Mouse (Mus musculus) hindbrain, embryonic 14.5 days (tissue): ENCODE measurements at regions not wholly inside any gene's neighbourhood (a gene's known extent, or its start where the extent isn't known, plus 50 kb on each side); places are given as distances from the start of the nearest gene placed in this dataset.

Experiments
- ATAC-seq: fragments of 200-750 bp; cut with Nextera tagmentation; 2 replicates; pipeline ENCODE4 v1.8.0; 2017; ENCODE audit warnings: moderate number of reproducible peaks, mild to moderate bottlenecking, moderate TSS enrichment, moderate library complexity; ENCODE audit not compliant: low FRiP score
- DNase-seq: peaks from one replicate; pipeline ENCODE4 v3.0.0-alpha.2; 2015; ENCODE audit warnings: low spot score
- H3K27ac ChIP-seq: fragments of 300-500 bp; sonication (generic); 2 replicates; pipeline ENCODE4 v1.5.1; 2014; ENCODE audit warnings: mild to moderate bottlenecking, moderate library complexity
- H3K27me3 ChIP-seq: fragments of 300-500 bp; sonication (generic); 2 replicates; pipeline ENCODE4 v1.6.1; 2014; ENCODE audit warnings: mild to moderate bottlenecking, low read length, mixed read lengths; ENCODE audit not compliant: control insufficient read depth, insufficient read depth
- H3K36me3 ChIP-seq: fragments of 300-500 bp; sonication (generic); replicated peaks from 2 replicates; pipeline ENCODE4 v1.6.1; 2014; ENCODE audit not compliant: control insufficient read depth, insufficient read depth
- H3K4me1 ChIP-seq: fragments of 300-500 bp; sonication (generic); replicated peaks from 2 replicates; pipeline ENCODE4 v1.6.1; 2014; ENCODE audit warnings: antibody characterized with exemption, low read length, mixed read lengths; ENCODE audit not compliant: control insufficient read depth, insufficient read depth
- H3K4me2 ChIP-seq: fragments of 300-500 bp; sonication (generic); replicated peaks from 2 replicates; pipeline ENCODE4 v1.6.1; 2014; ENCODE audit warnings: mild to moderate bottlenecking, moderate library complexity
- H3K4me3 ChIP-seq: fragments of 300-500 bp; sonication (generic); replicated peaks from 2 replicates; pipeline ENCODE4 v1.5.1; 2014; ENCODE audit warnings: mild to moderate bottlenecking, low read length
- H3K9ac ChIP-seq: fragments of 300-500 bp; sonication (generic); 2 replicates; pipeline ENCODE4 v1.6.1; 2014
- H3K9me3 ChIP-seq: fragments of 300-500 bp; sonication (generic); 2 replicates; pipeline ENCODE4 v1.6.1; 2016; ENCODE audit warnings: low read length; ENCODE audit not compliant: control insufficient read depth
- WGBS: fragments of 180-500 bp; shearing (Covaris S2); extraction: QIAGEN DNeasy Blood & Tissue Kit; methylation state at CpG from one replicate; pipeline ENCODE4 v1.1.7; 2014; 5-methylcytosine and 5-hydroxymethylcytosine counted together

DNA sequence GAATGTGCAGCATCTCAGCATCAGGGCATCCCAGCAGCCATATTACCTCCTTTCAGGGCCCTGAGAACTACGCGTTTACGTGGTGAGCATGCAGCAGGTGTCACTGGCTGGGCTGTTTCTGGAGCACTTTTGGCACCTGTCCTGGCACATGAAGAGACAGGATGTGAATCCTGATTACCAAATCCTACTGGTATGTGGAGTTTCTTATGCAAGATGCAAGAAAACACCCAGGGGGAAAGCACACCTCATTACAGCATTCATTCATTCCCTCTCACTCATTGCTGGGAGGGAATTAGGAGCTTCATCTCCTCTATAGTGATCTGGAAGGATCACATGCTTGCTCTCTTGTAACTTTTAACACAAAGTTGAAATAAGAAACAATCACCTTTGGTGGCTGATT lies 167.7 kb upstream of the Gypa start:
- Histone ChIP-seq H3K4me1 (no peaks in the 10 kb centered on the region), H3K9ac (no peak overlapping the region), H3K4me3 (no peak overlapping the region), H3K27ac (no peak overlapping the region), H3K27me3 (no peaks in the 10 kb centered on the region), H3K9me3 (no peaks in the 10 kb centered on the region), H3K4me2 (no peak overlapping the region), H3K36me3 (no peaks in the 10 kb centered on the region)
- WGBS = 94% methylated on average over 3 of the region's 3 CpGs
- ATAC-seq = no peak
- DNase-seq = no peak

DNA sequence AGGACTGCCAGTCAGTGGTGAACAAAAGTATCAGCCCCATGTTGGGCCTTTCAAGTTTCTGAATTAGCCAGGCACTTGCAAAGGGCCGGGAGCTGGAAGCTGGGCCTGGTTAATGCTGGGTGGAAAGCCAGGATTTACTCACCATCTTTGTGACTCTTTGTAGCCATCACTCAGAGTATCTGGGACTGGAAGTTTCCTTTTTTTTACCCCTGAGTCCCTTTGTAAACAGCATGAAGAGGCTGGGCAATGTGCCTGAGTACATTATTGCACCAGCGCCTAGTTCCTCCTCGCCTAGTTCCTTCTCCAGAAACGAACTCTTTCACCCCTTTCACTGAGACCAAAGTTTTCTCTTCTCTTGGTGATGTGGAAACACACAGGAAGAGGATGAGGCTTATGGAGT lies 168.4 kb upstream of the Gypa start:
- H3K9ac ChIP-seq = no peak overlapping the region
- 70% methylated on average over 4 of the region's 4 CpGs for WGBS
- no peaks in the 10 kb centered on the region for H3K4me1 ChIP-seq
- H3K36me3 ChIP-seq = no peaks in the 10 kb centered on the region
- H3K4me2 ChIP-seq = no peak overlapping the region
- H3K27ac ChIP-seq = no peak overlapping the region
- no peaks in the 10 kb centered on the region for H3K27me3 ChIP-seq
- ATAC-seq (no peak), DNase-seq (no peak)
- no peak overlapping the region for H3K4me3 ChIP-seq
- H3K9me3 ChIP-seq = no peaks in the 10 kb centered on the region

- Histone ChIP-seq H3K4me1 (peaks cover 26% of the 10 kb centered on the region), H3K36me3 (no peaks in the 10 kb centered on the region), H3K9ac (0 out of 2 replicates have a peak overlapping the region, but pooled peaks have one; percentile 28), H3K27me3 (0 out of 2 replicates have a peak, but pooled peaks cover 4% of the 10 kb centered on the region), H3K9me3 (no peaks in the 10 kb centered on the region), H3K27ac (peak overlapping the region; percentile 52), H3K4me2 (no peak overlapping the region), H3K4me3 (no peak overlapping the region)
- ATAC-seq (0 out of 2 replicates have a peak, but pooled peaks have one; percentile 19), DNase-seq (no peak)
- WGBS = 51% methylated on average over 6 of the region's 6 CpGs
Observed at GRCm38 (mm10) chr8:80318231-80318870, 175.2 kb upstream of the Gypa start.

- Histone ChIP-seq H3K4me2 (peak overlapping the region; percentile 55), H3K9ac (peak overlapping the region; percentile 52)
- peak; percentile 86 for ATAC-seq
Observed at GRCm38 (mm10) chr8:80315371-80315770, 178.2 kb upstream of the Gypa start.

DNA sequence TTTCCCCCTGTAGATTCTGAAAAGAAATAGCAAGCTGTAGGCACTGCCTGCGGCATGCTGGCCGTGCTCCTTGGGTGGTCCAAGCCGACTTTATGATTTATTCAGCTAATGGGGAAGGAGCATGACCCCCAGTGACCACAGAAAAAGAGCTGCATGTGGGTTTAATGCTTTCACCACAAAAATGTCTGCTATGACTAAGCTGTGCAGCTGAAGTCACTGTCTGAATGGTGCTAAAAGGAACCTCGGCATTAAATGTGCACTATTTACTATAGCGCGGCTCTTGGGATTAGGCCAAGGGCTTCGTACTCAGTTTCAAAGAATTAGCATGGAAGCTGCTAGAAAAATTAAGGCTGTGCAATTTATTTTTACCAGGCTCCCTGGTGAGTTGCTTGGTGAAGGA lies 178.8 kb upstream of the Gypa start:
- 0 out of 2 replicates have a peak, but pooled peaks cover 6% of the 10 kb centered on the region for H3K27me3 ChIP-seq
- DNase-seq = peak; percentile 58
- peak overlapping the region; percentile 21 for H3K4me3 ChIP-seq
- peak overlapping the region; percentile 52 for H3K9ac ChIP-seq
- H3K4me1 ChIP-seq = peaks cover 26% of the 10 kb centered on the region
- no peaks in the 10 kb centered on the region for H3K36me3 ChIP-seq
- H3K4me2 ChIP-seq = peak overlapping the region; percentile 55
- H3K9me3 ChIP-seq = no peaks in the 10 kb centered on the region
- peak overlapping the region; percentile 75 for H3K27ac ChIP-seq
- ATAC-seq = peak; percentile 71; the same call in 1 of the 2 replicates
- 4% methylated on average over 7 of the region's 7 CpGs for WGBS

More at GRCm38 (mm10) chr8:80315371-80315770, 178.2 kb upstream of the Gypa start:
- peak; percentile 67 for DNase-seq
- Histone ChIP-seq H3K36me3 (no peaks in the 10 kb centered on the region), H3K9me3 (no peaks in the 10 kb centered on the region), H3K4me1 (peaks cover 26% of the 10 kb centered on the region), H3K27me3 (0 out of 2 replicates have a peak, but pooled peaks cover 6% of the 10 kb centered on the region), H3K4me3 (peak overlapping the region; percentile 21), H3K27ac (peak overlapping the region; percentile 75)
- 2% methylated on average over 13 of the region's 13 CpGs for WGBS

GRCm38 (mm10) chr8:80313883-80314635 lies 179.5 kb upstream of the Gypa start:
- Histone ChIP-seq H3K9ac (no peak overlapping the region), H3K27me3 (0 out of 2 replicates have a peak, but pooled peaks cover 6% of the 10 kb centered on the region), H3K4me2 (peak overlapping the region; percentile 55; the same call in 1 of the 2 replicates), H3K36me3 (no peaks in the 10 kb centered on the region), H3K27ac (no peak overlapping the region), H3K4me3 (no peak overlapping the region), H3K9me3 (no peaks in the 10 kb centered on the region), H3K4me1 (peaks cover 26% of the 10 kb centered on the region)
- DNase-seq = no peak
- 36% methylated on average over 12 of the region's 12 CpGs for WGBS
- 0 out of 2 replicates have a peak, but pooled peaks have one; percentile 26 for ATAC-seq

DNA sequence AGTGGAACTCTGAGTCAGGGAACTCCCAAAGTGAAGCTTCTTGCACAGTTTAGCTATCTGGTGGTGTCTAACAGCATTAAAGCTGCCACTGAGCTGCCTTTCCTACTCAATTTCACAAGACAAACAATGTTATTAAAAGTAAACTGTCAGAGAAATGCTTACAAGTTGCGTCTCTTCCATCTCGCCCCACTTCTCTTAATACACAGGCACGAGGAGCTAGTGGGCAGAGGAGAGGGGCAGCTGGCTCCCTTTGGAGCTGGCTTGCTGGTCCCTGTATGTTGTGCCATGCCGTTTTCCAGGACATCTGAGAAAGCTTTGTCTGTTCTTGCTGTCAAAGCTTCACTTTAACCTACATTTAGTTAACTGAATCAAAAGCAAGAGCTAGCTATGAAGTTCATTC lies 185.8 kb upstream of the Gypa start:
- WGBS = 78% methylated on average over 4 of the region's 4 CpGs
- ATAC-seq = no peak
- Histone ChIP-seq H3K4me2 (no peak overlapping the region), H3K4me1 (no peaks in the 10 kb centered on the region), H3K9me3 (no peaks in the 10 kb centered on the region), H3K36me3 (no peaks in the 10 kb centered on the region), H3K4me3 (no peak overlapping the region), H3K27ac (no peak overlapping the region), H3K9ac (no peak overlapping the region), H3K27me3 (no peaks in the 10 kb centered on the region)
- no peak for DNase-seq

GRCm38 (mm10) chr8:80298596-80298995 lies 195.0 kb upstream of the Gypa start:
- Histone ChIP-seq H3K4me1 (no peaks in the 10 kb centered on the region), H3K4me3 (no peak overlapping the region), H3K27me3 (no peaks in the 10 kb centered on the region), H3K27ac (no peak overlapping the region), H3K9me3 (no peaks in the 10 kb centered on the region), H3K36me3 (no peaks in the 10 kb centered on the region), H3K4me2 (no peak overlapping the region), H3K9ac (no peak overlapping the region)
- no peak for DNase-seq
- 55% methylated on average over 5 of the region's 5 CpGs for WGBS
- no peak for ATAC-seq

- Histone ChIP-seq H3K27ac (no peak overlapping the region), H3K27me3 (no peaks in the 10 kb centered on the region), H3K4me1 (no peaks in the 10 kb centered on the region), H3K4me2 (no peak overlapping the region), H3K9ac (no peak overlapping the region), H3K36me3 (no peaks in the 10 kb centered on the region), H3K4me3 (no peak overlapping the region), H3K9me3 (no peaks in the 10 kb centered on the region)
- 74% methylated on average over 1 of the region's 1 CpGs for whole genome bisulfite sequencing
- DNase-seq (no peak), ATAC-seq (no peak)
Observed at GRCm38 (mm10) chr8:80290311-80290710, 203.3 kb upstream of the Gypa start.
